Mouse (Mus musculus) ES-E14 (cell line): ENCODE results near the gene Kif18b. TPM values are rescaled to one million over a fixed set of nuclear protein-coding genes. Genes with fewer than 3 reads are reported as not detected.

ENCODE experiments used
- DNase-seq: peaks from one replicate; pipeline ENCODE4 v3.0.0-alpha.2; 2013; ENCODE audit warnings: low read depth, low spot score
- H3K27ac ChIP-seq: 2 replicates; pipeline ENCODE4 v1.5.1; 2012; ENCODE audit warnings: low read depth, mild to moderate bottlenecking, low read length, moderate library complexity, mixed read lengths; ENCODE audit not compliant: poor library complexity, insufficient read depth, severe bottlenecking
- H3K36me3 ChIP-seq: 2 replicates; pipeline ENCODE4 v1.6.1; 2012; ENCODE audit warnings: mild to moderate bottlenecking, low read length, moderate library complexity, mixed read lengths; ENCODE audit not compliant: control insufficient read depth, poor library complexity, insufficient read depth, severe bottlenecking
- H3K4me1 ChIP-seq, 2 experiments: fragments of 150-350 bp in 1 of 2; sonication (generic) in 1 of 2; 2 replicates each; pipeline ENCODE4 v1.6.1; 2012; ENCODE audit warnings: low read length in 2 of 2, mild to moderate bottlenecking in 1 of 2, mixed read lengths in 1 of 2; ENCODE audit not compliant: control insufficient read depth in 2 of 2, insufficient read depth in 2 of 2, poor library complexity in 1 of 2
- H3K4me3 ChIP-seq, 2 experiments: fragments of 150-350 bp in 1 of 2; sonication (generic) in 1 of 2; 2 replicates each; pipeline ENCODE4 v1.5.1; 2012; ENCODE audit warnings: low read length in 2 of 2, low read depth in 1 of 2, mild to moderate bottlenecking in 1 of 2, mixed read lengths in 1 of 2; ENCODE audit not compliant: insufficient read depth in 1 of 2, poor library complexity in 1 of 2, severe bottlenecking in 1 of 2
- H3K9ac ChIP-seq: 2 replicates; pipeline ENCODE4 v1.6.1; 2012; ENCODE audit warnings: low read depth, mild to moderate bottlenecking, low read length, mixed read lengths; ENCODE audit not compliant: poor library complexity, insufficient read depth, severe bottlenecking
- H3K9me3 ChIP-seq: fragments of 150-350 bp; sonication (generic); 2 replicates; pipeline ENCODE4 v1.6.1; 2012; ENCODE audit warnings: low read depth, mild to moderate bottlenecking, low read length; ENCODE audit not compliant: control insufficient read depth, insufficient read depth
- CHD2 ChIP-seq: IDR thresholded peaks from 2 replicates; pipeline ENCODE4 v1.6.1; 2014; ENCODE audit warnings: mild to moderate bottlenecking, low read depth, low read length, inconsistent platforms
- HCFC1 ChIP-seq: IDR thresholded peaks from 2 replicates; pipeline ENCODE4 v1.6.1; 2012; ENCODE audit warnings: low read length, inconsistent platforms, borderline replicate concordance; ENCODE audit not compliant: insufficient read depth
- MAFK ChIP-seq: IDR thresholded peaks from 2 replicates; pipeline ENCODE4 v1.6.1; 2014; ENCODE audit warnings: mild to moderate bottlenecking, low read depth, low read length, inconsistent platforms; ENCODE audit not compliant: insufficient read depth
- ZC3H11A ChIP-seq: IDR thresholded peaks from 2 replicates; pipeline ENCODE4 v1.6.1; 2012; ENCODE audit warnings: low read depth, mild to moderate bottlenecking, inconsistent platforms, low read length, borderline replicate concordance
- ZNF384 ChIP-seq: IDR thresholded peaks from 2 replicates; pipeline ENCODE4 v1.6.1; 2012; ENCODE audit warnings: low read depth, low read length, inconsistent platforms
- in situ Hi-C, 2 experiments: fragments of 600-800 bp; cut with MboI; formaldehyde crosslinking; loops; one replicate each; pipeline ENCODE4 v1.15.1; 2025; ENCODE audit warnings: low sequenced_read_pairs in 2 of 2, inconsistent platforms in 1 of 2; ENCODE audit not compliant: unreplicated experiment in 2 of 2
- total RNA-seq: library from RNA; depleted of rRNA; stranded (reverse); fragments of 300-350 nt; gene quantifications from 2 replicates; pipeline ENCODE4 v1.2.3, GENCODE M21; 2012

The Kif18b gene
- total RNA-seq, 1 experiment, result 38.4 TPM

DNA sequence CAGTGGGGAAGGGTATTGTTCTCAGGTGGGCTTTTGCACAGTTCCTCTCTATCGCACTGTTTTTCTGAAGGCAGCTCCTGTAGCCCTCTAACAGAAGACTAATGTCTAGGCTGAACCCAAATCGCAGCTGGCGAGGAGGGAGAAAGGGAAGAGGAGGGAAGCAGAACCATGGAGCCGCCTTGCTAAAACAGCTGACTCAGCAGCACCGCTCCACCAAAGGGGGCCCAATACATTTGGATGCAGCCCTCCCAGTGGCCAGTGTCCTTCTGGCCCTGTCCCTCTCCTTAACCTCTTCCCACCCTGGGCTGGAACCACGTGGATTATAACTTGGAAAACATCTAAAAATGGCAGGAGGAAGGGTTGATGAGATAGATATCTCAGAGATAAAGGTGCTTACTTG lies 16.3 kb upstream of the Kif18b start:
- in situ Hi-C loops, result no loop called here
- TF ChIP-seq MAFK, result peak; percentile 93
- TF ChIP-seq ZNF384, result no peak
- TF ChIP-seq CHD2, result no peak
- Histone ChIP-seq H3K4me1 (peaks cover 0 to 4% of the 10 kb centered on the region in 2 experiments; a peak in 2 of 4 replicates), H3K27ac (no peak overlapping the region), H3K9me3 (no peaks in the 10 kb centered on the region), H3K36me3 (peaks cover 3% of the 10 kb centered on the region; the same call in 1 of the 2 replicates), H3K4me3 (no peak overlapping the region), H3K9ac (no peak overlapping the region)
- DNase-seq, result no peak

GRCm38 (mm10) chr11:102939024-102939675 lies 14.2 kb upstream of the Kif18b start:
- in situ Hi-C loops, result no loop called here
- Histone ChIP-seq H3K9ac (no peak overlapping the region), H3K27ac (no peak overlapping the region), H3K36me3 (peaks cover 3% of the 10 kb centered on the region; the same call in 1 of the 2 replicates), H3K4me1 (peaks cover 0 to 2% of the 10 kb centered on the region in 2 experiments; a peak in 2 of 4 replicates), H3K9me3 (no peaks in the 10 kb centered on the region), H3K4me3 (no peak overlapping the region)
- no peak for TF ChIP-seq ZC3H11A
- TF ChIP-seq ZNF384, result no peak
- TF ChIP-seq CHD2, result no peak
- TF ChIP-seq MAFK, result no peak
- TF ChIP-seq HCFC1, result no peak
- no peak for DNase-seq

DNA sequence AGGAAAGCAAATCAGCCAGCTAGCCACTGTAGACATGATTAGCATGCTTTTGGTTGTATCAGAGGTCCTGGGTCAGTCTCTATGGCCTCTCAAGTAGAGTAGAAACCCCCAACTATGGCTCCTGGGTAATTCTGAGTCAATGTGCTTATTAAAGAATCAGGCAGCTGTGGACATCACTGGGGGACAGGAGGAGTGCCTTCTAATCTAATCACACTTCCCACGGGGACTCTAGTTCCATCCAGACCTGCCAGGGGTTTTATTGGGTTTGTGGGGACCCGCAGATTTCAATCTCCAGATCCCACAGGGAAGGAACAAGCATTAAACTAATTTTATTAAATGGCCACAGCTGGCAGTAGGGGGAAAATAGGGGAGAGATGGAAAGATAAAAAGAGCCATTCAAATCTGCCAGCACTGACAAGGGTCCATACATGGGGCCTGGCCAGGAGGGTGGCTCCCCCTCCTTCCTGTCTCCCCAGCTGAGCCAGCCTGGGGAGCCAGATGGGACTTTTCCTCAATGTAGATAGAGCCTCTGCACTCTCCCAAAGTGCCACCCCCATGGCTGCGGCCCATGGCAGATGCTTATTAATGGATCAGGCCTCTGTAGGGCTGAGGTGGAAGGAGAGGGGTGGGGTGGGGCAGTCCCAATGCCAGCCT lies 12.7 kb upstream of the Kif18b start:
- no peak overlapping the region for H3K27ac ChIP-seq
- no peak overlapping the region for H3K9ac ChIP-seq
- H3K36me3 ChIP-seq, result peaks cover 3% of the 10 kb centered on the region; the same call in 1 of the 2 replicates
- no peak overlapping the region for H3K4me3 ChIP-seq
- DNase-seq, result no peak
- in situ Hi-C loops, result no loop called here
- H3K9me3 ChIP-seq, result no peaks in the 10 kb centered on the region
- no peak for TF ChIP-seq HCFC1
- no peak for TF ChIP-seq CHD2
- TF ChIP-seq MAFK, result no peak
- TF ChIP-seq ZC3H11A, result no peak
- no peak for TF ChIP-seq ZNF384
- H3K4me1 ChIP-seq, result peaks cover 0 to 2% of the 10 kb centered on the region in 2 experiments; a peak in 2 of 4 replicates

DNA sequence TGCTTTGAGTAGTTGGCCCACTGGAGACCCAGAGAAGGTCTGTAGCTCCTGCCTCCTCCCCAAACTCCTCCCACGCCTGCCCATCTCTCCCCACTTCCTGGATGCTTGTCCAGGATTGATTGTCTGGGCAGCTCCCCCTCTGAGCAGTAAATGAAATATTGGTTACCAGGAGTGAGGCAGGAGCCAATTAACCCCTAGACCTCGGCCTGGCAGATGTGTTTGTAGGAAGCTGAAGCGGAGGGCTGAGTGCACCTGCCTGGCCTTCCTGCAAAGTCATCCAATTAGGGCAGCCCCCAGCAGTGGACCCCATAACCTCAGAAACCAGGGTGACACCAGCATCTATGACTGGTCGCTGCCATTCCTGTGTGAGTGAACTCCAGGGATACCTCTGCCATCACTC lies 11.3 kb upstream of the Kif18b start:
- H3K27ac ChIP-seq, result no peak overlapping the region
- no peak for DNase-seq
- in situ Hi-C loops, result no loop called here
- H3K9ac ChIP-seq, result no peak overlapping the region
- no peak overlapping the region for H3K4me3 ChIP-seq
- H3K4me1 ChIP-seq, result peaks cover 0 to 2% of the 10 kb centered on the region in 2 experiments; a peak in 2 of 4 replicates
- no peaks in the 10 kb centered on the region for H3K9me3 ChIP-seq
- TF ChIP-seq MAFK (no peak), HCFC1 (no peak), ZC3H11A (no peak), CHD2 (no peak), ZNF384 (no peak)
- H3K36me3 ChIP-seq, result peaks cover 3% of the 10 kb centered on the region; the same call in 1 of the 2 replicates
